Mouse (Mus musculus) cerebellum, adult 2 months (tissue): ENCODE measurements around the gene Olfr487. TPM values are rescaled to one million over a fixed set of nuclear protein-coding genes. Genes with fewer than 3 reads are reported as not detected.
"Not testable (repeated sequence)": the region's sequence is repeated elsewhere in the genome, so short reads cannot be mapped to it uniquely, and the experiment has no call there.

ENCODE experiments used
- DNase-seq, 2 experiments: peaks; one replicate each; pipeline ENCODE4 v3.0.0; 2021
- H3K27ac ChIP-seq: fragments of 200-500 bp; 2 replicates; pipeline ENCODE4 v1.5.1; 2012; ENCODE audit warnings: low read length, control low read depth, inconsistent platforms; ENCODE audit not compliant: insufficient read depth
- H3K27me3 ChIP-seq: fragments of 200-500 bp; 2 replicates; pipeline ENCODE4 v1.6.1; 2012; ENCODE audit warnings: inconsistent platforms, mild to moderate bottlenecking, low read length, moderate library complexity; ENCODE audit not compliant: control insufficient read depth, insufficient read depth
- H3K4me1 ChIP-seq: fragments of 200-500 bp; 2 replicates; pipeline ENCODE4 v1.6.1; 2011; ENCODE audit warnings: low read length; ENCODE audit not compliant: control insufficient read depth, insufficient read depth
- H3K4me3 ChIP-seq: fragments of 200-500 bp; replicated peaks from 2 replicates; pipeline ENCODE3; 2011; ENCODE audit warnings: mild to moderate bottlenecking, low read depth, low read length, control low read depth; ENCODE audit not compliant: insufficient read depth
- CTCF ChIP-seq: fragments of 200-500 bp; IDR thresholded peaks from 2 replicates; pipeline ENCODE4 v1.5.1; 2011; ENCODE audit warnings: low read depth, mild to moderate bottlenecking, control low read depth, low read length, moderate library complexity, borderline replicate concordance; ENCODE audit not compliant: insufficient read depth
- POLR2A ChIP-seq: fragments of 200-500 bp; IDR thresholded peaks from 2 replicates; pipeline ENCODE4 v1.6.1; 2011; ENCODE audit warnings: low read length, control low read depth, borderline replicate concordance; ENCODE audit not compliant: insufficient read depth
- WGBS: fragments of 180-500 bp; shearing (Covaris S2); methylation state at CpG from one replicate; pipeline ENCODE4 v1.1.7; 2018; 5-methylcytosine and 5-hydroxymethylcytosine counted together
- polyA plus RNA-seq: library from polyadenylated mRNA; depleted of rRNA; stranded (reverse); fragments of >200 nt; gene quantifications from 2 replicates; pipeline ENCODE4 v1.2.3, GENCODE M21; 2012; rRNA removed

Olfr487 gene
- not detected in 2 replicates for polyA plus RNA-seq

DNA sequence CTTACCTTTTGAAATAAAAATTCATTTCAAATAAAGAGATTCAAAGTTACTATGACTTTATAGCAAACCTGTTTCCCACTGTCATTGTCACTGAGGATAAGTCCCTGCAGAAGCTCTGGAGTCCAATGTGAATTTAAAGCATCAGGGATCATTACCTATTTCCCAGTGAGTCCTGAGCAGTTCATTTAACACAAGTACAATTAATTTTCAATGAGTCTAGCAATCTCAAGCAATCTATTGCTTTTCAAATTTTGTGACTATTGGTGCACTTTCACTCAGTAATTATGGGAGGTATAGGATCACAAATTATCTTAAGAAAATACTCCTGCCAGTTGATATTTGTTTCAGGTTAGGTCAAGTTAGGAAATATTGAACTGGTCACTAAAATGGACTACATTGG lies at the start of gene Olfr487:
Olfr487 (minus strand) TSS at position 101 of the 400 bp plus-strand sequence.
- H3K4me1 ChIP-seq, H3K27ac ChIP-seq, H3K4me3 ChIP-seq, H3K27me3 ChIP-seq, DNase-seq: not testable (repeated sequence)

DNA sequence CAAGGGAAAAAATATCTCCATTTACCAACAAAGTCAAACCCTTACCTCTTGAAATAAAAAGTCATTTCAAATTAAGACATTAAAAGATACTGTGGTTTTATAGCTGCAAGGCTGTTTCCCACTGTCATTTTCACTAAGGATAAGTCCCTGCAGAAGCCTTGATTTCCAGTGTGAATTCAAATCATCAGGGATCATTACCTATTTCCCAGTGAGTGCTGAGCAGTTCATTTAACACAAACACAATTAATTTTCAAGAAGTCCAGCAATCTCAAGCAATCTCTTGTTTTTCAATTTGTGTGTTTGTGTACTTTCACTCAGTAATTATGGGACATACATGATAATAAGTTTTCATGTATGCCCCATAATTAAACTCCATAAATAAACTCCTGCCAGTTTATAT lies 43.8 kb upstream of the Olfr487 start, which contains the start of gene Olfr488:
Olfr488 (minus strand) TSS at position 101 of the 400 bp plus-strand sequence.
- Histone ChIP-seq H3K4me1 (no peaks in the 10 kb centered on the region), H3K27me3 (no peaks in the 10 kb centered on the region), H3K27ac (no peak within 1 kb of the TSS), H3K4me3 (no peak within 1 kb of the TSS)
- TF ChIP-seq CTCF (no peak), POLR2A (no peak)
- no peak for DNase-seq

DNA sequence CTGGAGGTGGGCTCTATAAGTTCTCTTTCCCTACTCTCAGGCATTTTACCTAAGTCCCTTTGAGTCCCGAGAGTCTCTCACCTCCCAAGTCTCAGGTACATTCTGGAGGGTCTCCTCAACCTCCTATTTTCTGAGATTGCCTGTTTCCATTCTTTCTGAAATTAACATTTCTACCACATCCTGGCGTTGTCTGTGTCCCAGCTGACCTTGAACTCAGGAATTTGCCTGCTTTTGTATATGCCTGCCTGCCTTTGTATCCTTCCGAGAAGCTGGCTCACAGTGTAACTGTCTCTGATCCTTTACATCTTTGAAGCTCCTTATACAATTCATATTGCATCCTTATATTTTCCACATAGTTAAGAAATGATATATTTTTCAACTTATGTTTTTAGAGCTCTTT lies 19.1 kb upstream of the Olfr487 start:
- no peak for DNase-seq
- Histone ChIP-seq H3K4me1 (no peaks in the 10 kb centered on the region), H3K27ac (no peak overlapping the region), H3K27me3 (no peaks in the 10 kb centered on the region), H3K4me3 (no peak overlapping the region)
- TF ChIP-seq POLR2A (no peak), CTCF (no peak)
- 66% methylated on average over 3 of the region's 3 CpGs for WGBS

DNA sequence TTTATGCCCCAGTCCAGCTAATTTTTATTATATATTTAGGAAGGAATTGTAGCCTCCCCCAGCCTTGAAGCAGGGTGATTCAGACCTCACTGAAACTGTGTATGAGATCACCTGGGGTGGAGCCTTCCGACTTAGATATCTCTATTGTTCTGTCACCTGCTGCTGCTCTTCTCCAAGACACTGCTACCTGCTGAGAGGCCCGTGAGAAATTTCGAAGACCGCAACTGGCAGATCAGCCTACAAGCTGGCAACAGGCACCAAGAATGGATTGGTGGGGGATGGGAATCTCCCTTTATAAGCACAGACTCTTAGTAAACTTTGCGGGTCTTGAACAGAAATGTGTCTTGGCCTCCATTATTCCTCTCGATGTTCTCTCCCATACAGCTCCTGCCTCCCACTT lies 17.5 kb downstream of the Olfr487 start:
- Histone ChIP-seq H3K4me3 (no peak overlapping the region), H3K4me1 (no peaks in the 10 kb centered on the region), H3K27me3 (no peaks in the 10 kb centered on the region), H3K27ac (no peak overlapping the region)
- no peak for DNase-seq
- WGBS: 23% methylated on average over 6 of the region's 6 CpGs
- TF ChIP-seq CTCF: no peak
- no peak for TF ChIP-seq POLR2A

DNA sequence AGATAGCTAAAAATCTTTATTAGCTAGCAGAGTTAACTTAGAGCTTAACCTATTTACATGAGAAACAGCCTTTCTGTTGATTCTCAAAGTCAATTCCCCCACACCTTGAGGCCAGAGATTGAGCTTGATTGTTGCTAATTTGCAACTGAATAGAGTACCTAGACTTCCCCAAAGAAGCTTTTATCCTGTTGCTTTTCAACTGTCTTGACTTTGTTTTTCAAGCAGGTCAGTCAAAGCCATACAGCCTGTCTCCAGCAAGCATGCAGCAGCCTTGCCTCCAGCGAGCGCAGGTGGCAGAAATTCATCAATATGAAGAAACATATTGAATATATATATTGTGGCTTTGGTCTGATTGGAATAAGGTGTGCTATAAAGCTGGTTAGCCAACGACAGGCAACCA lies 18.1 kb downstream of the Olfr487 start:
- not testable (repeated sequence) for H3K4me1 ChIP-seq, H3K27me3 ChIP-seq, H3K4me3 ChIP-seq, DNase-seq, H3K27ac ChIP-seq
- WGBS: 54% methylated on average over 3 of the region's 3 CpGs

DNA sequence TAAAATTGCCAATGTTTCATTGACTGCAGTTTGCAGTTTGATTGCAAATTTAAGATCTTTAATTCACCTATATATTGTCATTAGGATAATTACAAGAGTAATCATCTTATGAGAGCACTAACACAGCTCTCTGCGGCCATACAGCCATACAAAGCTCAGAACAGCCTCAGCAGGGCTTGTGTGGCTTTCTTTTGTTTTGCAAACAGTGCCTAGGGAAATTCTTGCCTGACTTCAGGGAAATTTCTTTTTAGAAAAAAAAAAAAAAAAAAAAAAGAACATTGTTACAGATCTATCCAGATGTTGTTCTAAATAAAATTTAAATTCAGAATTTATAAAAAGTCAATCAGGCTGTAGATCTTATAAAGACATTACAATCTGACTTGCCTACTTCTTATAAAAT lies 21.7 kb downstream of the Olfr487 start:
- 44% methylated on average over 1 of the region's 1 CpGs for WGBS
- not testable (repeated sequence) for DNase-seq, H3K4me1 ChIP-seq

DNA sequence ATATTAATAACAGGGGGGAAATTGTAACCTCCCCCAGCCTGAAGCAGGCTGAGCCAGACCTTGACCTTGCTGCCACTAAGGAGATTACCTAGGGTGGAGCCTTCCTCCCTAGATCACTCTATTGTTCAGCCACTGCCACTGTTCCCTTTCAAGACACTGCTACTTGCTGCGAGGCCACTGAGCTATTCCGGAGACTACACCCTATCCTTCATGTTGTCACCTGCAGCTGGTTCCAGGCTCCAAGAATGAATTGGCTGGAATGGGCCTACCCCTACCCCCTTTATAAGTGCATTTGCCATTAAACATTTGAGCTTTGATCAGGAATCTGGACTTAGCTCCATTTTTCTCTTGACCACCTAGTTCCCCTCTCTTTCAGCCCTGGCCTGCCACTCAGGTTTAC lies 23.2 kb downstream of the Olfr487 start:
- H3K4me3 ChIP-seq, DNase-seq, H3K27me3 ChIP-seq, H3K4me1 ChIP-seq, H3K27ac ChIP-seq: not testable (repeated sequence)
- 57% methylated on average over 2 of the region's 2 CpGs for WGBS

More for the DNA sequence above, 21.7 kb downstream of the Olfr487 start:
- H3K4me3 ChIP-seq, H3K27ac ChIP-seq, H3K27me3 ChIP-seq: not testable (repeated sequence)

DNA sequence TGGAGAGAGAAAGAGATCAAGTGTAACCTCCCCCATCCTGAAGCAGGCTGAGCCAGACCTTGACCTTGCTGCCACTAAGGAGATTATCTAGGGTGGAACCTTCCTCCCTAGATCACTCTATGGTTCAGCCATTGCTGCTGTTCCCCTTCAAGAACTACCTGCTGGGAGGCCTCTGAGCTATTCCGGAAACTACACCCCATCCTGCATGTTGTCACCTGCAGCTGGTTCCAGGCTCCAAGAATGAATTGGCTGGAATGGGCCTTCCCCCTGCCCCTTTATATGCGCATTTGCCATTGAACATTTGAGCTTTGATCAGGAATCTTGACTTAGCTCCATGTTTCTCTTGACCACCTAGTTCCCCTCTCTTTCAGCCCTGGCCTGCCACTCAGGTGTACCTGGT lies 29.2 kb downstream of the Olfr487 start:
- not testable (repeated sequence) for H3K4me3 ChIP-seq
- WGBS: 88% methylated on average over 2 of the region's 2 CpGs

DNA sequence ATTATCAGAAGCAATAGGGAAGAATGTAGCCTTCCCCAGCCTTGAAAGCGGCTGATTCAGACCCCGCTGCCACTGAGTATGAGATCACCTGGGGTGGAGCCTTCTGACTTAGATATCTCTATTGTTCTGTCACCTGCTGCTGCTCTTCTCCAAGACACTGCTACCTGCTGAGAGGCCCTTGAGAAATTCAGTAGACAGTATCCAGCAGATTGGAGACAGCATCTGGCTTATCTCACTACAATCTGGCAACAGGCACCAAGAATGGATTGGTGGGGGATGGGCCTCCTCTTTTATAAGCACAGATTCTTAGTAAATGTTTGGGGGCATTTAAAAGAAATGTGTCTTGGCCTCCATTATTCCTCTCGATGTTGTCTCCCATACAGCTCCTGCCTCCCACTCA lies 30.0 kb downstream of the Olfr487 start:
- H3K4me1 ChIP-seq, H3K4me3 ChIP-seq, H3K27ac ChIP-seq, H3K27me3 ChIP-seq, DNase-seq: not testable (repeated sequence)
- 70% methylated on average over 3 of the region's 3 CpGs for WGBS

More for the DNA sequence above, 29.2 kb downstream of the Olfr487 start:
- DNase-seq, H3K27me3 ChIP-seq, H3K4me1 ChIP-seq, H3K27ac ChIP-seq: not testable (repeated sequence)

DNA sequence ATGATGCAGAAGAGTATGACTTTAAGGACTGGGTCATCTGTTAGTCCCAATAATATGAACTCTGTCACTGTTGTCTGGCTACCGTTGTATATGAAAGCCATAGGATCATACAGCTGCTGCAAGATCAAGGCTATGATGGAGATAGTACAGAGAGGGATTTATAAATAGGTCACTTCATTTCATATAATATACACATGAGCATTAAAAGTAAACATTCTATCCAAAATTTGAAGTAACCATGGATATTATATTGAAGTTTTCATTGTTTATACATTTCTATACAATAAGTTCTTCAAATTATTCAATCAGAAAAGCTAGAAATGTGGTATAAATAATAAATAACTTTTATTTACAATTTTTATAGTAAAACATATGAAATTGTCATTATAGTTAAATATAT lies 41.8 kb downstream of the Olfr487 start, which contains the start of gene Olfr486:
Olfr486 (minus strand) TSS at position 101 of the 400 bp plus-strand sequence.
- not testable (repeated sequence) for H3K4me1 ChIP-seq, H3K27ac ChIP-seq, DNase-seq, H3K27me3 ChIP-seq, H3K4me3 ChIP-seq
- WGBS: 88% methylated on average over 1 of the region's 1 CpGs
